Mouse (Mus musculus): ENCODE results near the gene Rsg1. TPM values are rescaled to one million over a fixed set of nuclear protein-coding genes. Genes with fewer than 3 reads are reported as not detected.

Gene Rsg1
- polyA plus RNA-seq (2011; ENCODE audit: insufficient read length, low read depth, missing spikeins), result 1.3 and 2.1 TPM in 2 replicates

- Histone ChIP-seq H3K27ac (ENCODE audit: insufficient read depth, low read length) (no peak within 1 kb of the TSS), H3K4me1 (ENCODE audit: control insufficient read depth, insufficient read depth, low read length) (no peaks in the 10 kb centered on the region), H3K4me3 (ENCODE audit: insufficient read depth, low read length) (peak within 1 kb of the TSS; percentile 68)
- no peak for TF ChIP-seq CTCF (IDR thresholded peaks at IDR 0.05; ENCODE audit: borderline replicate concordance, insufficient read depth, low read length)
- peak; percentile 46 for TF ChIP-seq POLR2A (IDR thresholded peaks at IDR 0.05; ENCODE audit: low read depth, low read length)
Observed at GRCm38 (mm10) chr4:141213770-141214336, at the start of gene Rsg1. Gene Rsg1, plus strand, starts transcription at chr4:141213956.

- Histone ChIP-seq H3K4me3 (ENCODE audit: insufficient read depth, low read length) (no peak overlapping the region), H3K27ac (ENCODE audit: insufficient read depth, low read length) (no peak overlapping the region), H3K4me1 (ENCODE audit: control insufficient read depth, insufficient read depth, low read length) (no peaks in the 10 kb centered on the region)
- TF ChIP-seq CTCF (IDR thresholded peaks at IDR 0.05; ENCODE audit: borderline replicate concordance, insufficient read depth, low read length) (no peak), POLR2A (IDR thresholded peaks at IDR 0.05; ENCODE audit: low read depth, low read length) (no peak)
Observed at GRCm38 (mm10) chr4:141165744-141166292, 47.9 kb upstream of the Rsg1 start.

- no peak for TF ChIP-seq CTCF (IDR thresholded peaks at IDR 0.05; ENCODE audit: borderline replicate concordance, insufficient read depth, low read length)
- no peak for TF ChIP-seq POLR2A (IDR thresholded peaks at IDR 0.05; ENCODE audit: low read depth, low read length)
- H3K4me1 ChIP-seq (ENCODE audit: control insufficient read depth, insufficient read depth, low read length), result no peaks in the 10 kb centered on the region
- H3K4me3 ChIP-seq (ENCODE audit: insufficient read depth, low read length), result no peak overlapping the region
- H3K27ac ChIP-seq (ENCODE audit: insufficient read depth, low read length), result no peak overlapping the region
Observed at GRCm38 (mm10) chr4:141167156-141167555, 46.6 kb upstream of the Rsg1 start.

GRCm38 (mm10) chr4:141172121-141172520 is 41.6 kb upstream of the Rsg1 start:
- H3K27ac ChIP-seq (ENCODE audit: insufficient read depth, low read length), result no peak overlapping the region
- TF ChIP-seq POLR2A (IDR thresholded peaks at IDR 0.05; ENCODE audit: low read depth, low read length), result no peak
- TF ChIP-seq CTCF (IDR thresholded peaks at IDR 0.05; ENCODE audit: borderline replicate concordance, insufficient read depth, low read length), result no peak
- H3K4me1 ChIP-seq (ENCODE audit: control insufficient read depth, insufficient read depth, low read length), result no peaks in the 10 kb centered on the region

GRCm38 (mm10) chr4:141175783-141176182 is 38.0 kb upstream of the Rsg1 start:
- TF ChIP-seq CTCF (IDR thresholded peaks at IDR 0.05; ENCODE audit: borderline replicate concordance, insufficient read depth, low read length) (no peak), POLR2A (IDR thresholded peaks at IDR 0.05; ENCODE audit: low read depth, low read length) (no peak)
- H3K4me1 ChIP-seq (ENCODE audit: control insufficient read depth, insufficient read depth, low read length), result no peaks in the 10 kb centered on the region
- H3K27ac ChIP-seq (ENCODE audit: insufficient read depth, low read length), result no peak overlapping the region
- H3K4me3 ChIP-seq (ENCODE audit: insufficient read depth, low read length), result no peak overlapping the region

More at GRCm38 (mm10) chr4:141172121-141172520, 41.6 kb upstream of the Rsg1 start:
- H3K4me3 ChIP-seq (ENCODE audit: insufficient read depth, low read length), result no peak overlapping the region

- TF ChIP-seq POLR2A (IDR thresholded peaks at IDR 0.05; ENCODE audit: low read depth, low read length), result no peak
- TF ChIP-seq CTCF (IDR thresholded peaks at IDR 0.05; ENCODE audit: borderline replicate concordance, insufficient read depth, low read length), result no peak
- Histone ChIP-seq H3K4me3 (ENCODE audit: insufficient read depth, low read length) (no peak overlapping the region), H3K4me1 (ENCODE audit: control insufficient read depth, insufficient read depth, low read length) (no peaks in the 10 kb centered on the region), H3K27ac (ENCODE audit: insufficient read depth, low read length) (no peak overlapping the region)
Observed at GRCm38 (mm10) chr4:141176328-141176838, 37.4 kb upstream of the Rsg1 start.

- H3K4me1 ChIP-seq (ENCODE audit: control insufficient read depth, insufficient read depth, low read length), result no peaks in the 10 kb centered on the region
- TF ChIP-seq CTCF (IDR thresholded peaks at IDR 0.05; ENCODE audit: borderline replicate concordance, insufficient read depth, low read length) (no peak), POLR2A (IDR thresholded peaks at IDR 0.05; ENCODE audit: low read depth, low read length) (no peak)
- H3K4me3 ChIP-seq (ENCODE audit: insufficient read depth, low read length), result no peak overlapping the region
- no peak overlapping the region for H3K27ac ChIP-seq (ENCODE audit: insufficient read depth, low read length)
Observed at GRCm38 (mm10) chr4:141178500-141178899, 35.3 kb upstream of the Rsg1 start.

- no peak for TF ChIP-seq POLR2A (IDR thresholded peaks at IDR 0.05; ENCODE audit: low read depth, low read length)
- TF ChIP-seq CTCF (IDR thresholded peaks at IDR 0.05; ENCODE audit: borderline replicate concordance, insufficient read depth, low read length), result no peak
- Histone ChIP-seq H3K4me3 (ENCODE audit: insufficient read depth, low read length) (no peak overlapping the region), H3K27ac (ENCODE audit: insufficient read depth, low read length) (no peak overlapping the region), H3K4me1 (ENCODE audit: control insufficient read depth, insufficient read depth, low read length) (no peaks in the 10 kb centered on the region)
Observed at GRCm38 (mm10) chr4:141180831-141181230, 32.9 kb upstream of the Rsg1 start.

- H3K4me3 ChIP-seq (ENCODE audit: insufficient read depth, low read length), result no peak overlapping the region
- H3K27ac ChIP-seq (ENCODE audit: insufficient read depth, low read length), result no peak overlapping the region
- peaks cover 8% of the 10 kb centered on the region; the same call in 1 of the 2 replicates for H3K4me1 ChIP-seq (ENCODE audit: control insufficient read depth, insufficient read depth, low read length)
- TF ChIP-seq CTCF (IDR thresholded peaks at IDR 0.05; ENCODE audit: borderline replicate concordance, insufficient read depth, low read length), result no peak
- TF ChIP-seq POLR2A (IDR thresholded peaks at IDR 0.05; ENCODE audit: low read depth, low read length), result no peak
Observed at GRCm38 (mm10) chr4:141181981-141182380, 31.8 kb upstream of the Rsg1 start.

GRCm38 (mm10) chr4:141183932-141184331 is 29.8 kb upstream of the Rsg1 start:
- H3K27ac ChIP-seq (ENCODE audit: insufficient read depth, low read length), result no peak overlapping the region
- no peak for TF ChIP-seq POLR2A (IDR thresholded peaks at IDR 0.05; ENCODE audit: low read depth, low read length)
- no peak for TF ChIP-seq CTCF (IDR thresholded peaks at IDR 0.05; ENCODE audit: borderline replicate concordance, insufficient read depth, low read length)
- no peak overlapping the region for H3K4me3 ChIP-seq (ENCODE audit: insufficient read depth, low read length)
- H3K4me1 ChIP-seq (ENCODE audit: control insufficient read depth, insufficient read depth, low read length), result peaks cover 13% of the 10 kb centered on the region; the same call in 1 of the 2 replicates
